Mouse (Mus musculus): ENCODE data around the gene Dll1.

The Dll1 gene

DNA sequence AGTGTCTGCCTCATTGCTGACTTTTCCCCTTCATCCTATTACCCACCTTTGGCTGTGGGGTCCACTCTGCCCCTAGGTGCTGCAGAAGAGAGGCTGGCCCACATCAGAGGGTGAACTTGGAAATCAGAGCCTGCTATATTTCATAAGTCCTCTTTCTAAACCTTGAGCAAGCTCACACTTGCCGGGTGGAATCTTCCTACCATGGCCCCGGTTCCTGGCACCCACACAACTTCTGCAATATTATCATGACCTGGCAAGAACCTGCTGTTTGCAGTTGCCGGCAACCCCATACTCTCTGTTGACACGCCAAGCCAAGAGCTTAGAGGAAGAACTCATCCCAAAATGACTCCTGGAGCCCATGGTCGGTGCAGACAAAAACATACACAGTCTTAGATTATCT lies 49.6 kb downstream of the Dll1 start:
- DNase-seq (ENCODE audit: low spot score): no peak

DNA sequence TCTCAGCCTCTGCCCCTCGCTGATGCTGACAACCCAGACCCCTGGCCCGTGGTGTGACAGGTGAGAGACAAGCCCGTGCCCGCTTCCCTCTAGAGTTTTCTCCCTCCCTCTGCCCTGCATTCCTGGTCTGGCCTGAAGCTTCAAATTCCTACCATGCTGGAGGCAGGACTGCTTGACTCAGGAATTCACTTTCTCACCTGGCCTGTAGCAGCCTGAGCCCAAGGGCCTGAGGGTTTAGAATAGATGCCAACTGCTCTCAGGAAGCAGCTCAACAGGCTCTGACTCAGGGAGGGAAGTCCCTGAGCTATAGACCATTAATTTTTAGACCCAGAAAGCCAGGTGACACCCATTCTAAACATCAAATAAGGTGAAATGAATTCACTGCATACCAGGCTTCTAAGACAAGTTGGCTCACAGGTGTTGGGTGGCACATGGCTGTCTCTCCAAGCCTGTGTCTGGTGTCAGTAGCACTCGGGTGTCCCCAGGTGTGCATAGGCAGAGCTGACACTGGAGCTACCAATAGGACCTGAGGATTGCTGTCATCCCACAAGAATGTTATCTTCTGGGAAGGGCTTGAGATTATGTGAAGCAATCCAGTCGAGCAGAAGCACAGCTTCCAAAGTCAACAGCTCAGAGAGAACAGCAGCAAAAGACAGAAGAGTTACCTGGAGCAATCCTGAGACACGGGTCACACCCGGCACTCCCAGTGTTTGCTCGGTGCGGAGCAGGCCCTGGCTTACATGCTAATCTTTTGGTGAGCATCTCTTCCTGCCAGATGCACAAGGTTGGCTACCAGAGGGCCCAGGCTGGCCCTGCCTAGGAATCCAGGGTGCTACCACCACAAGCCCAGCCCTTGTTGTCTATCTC lies 50.5 kb downstream of the Dll1 start:
- no peak for DNase-seq (ENCODE audit: low spot score)

DNA sequence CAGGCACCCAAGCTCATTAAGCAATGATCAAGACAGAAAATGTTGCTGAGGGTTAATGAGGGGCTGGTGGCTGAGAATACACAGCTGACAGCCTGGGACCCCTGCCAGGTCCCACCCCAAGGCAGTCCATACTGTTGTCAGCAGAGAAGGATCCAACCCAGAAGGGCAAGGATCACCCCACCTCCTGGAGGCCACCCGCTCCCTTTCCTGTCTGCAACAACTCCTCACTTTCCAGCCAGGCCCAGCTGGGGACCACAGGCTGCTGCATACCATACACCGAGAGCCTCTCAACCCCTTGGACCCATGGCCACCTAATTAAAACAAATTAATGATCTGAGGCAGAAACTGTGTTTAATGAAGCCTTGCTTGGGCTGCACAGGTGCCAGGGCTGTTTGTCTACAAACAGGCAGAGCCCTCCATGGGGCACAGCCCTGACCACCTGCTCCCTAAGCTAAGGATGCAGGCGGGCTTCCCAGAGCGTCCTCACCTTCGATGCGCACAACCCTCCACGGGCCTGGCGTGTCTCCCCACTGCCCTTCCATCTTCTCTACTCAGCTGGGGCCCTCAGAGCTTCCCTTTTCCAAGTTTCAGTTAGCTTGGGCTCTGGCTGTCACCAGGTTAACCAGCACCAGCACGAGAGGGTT lies 53.4 kb downstream of the Dll1 start:
- no peak for DNase-seq (ENCODE audit: low spot score)

Measured in yolk sac, embryonic 10.5 days (tissue).